Mouse (Mus musculus): ENCODE results near the gene Hspd1.

GRCm38 (mm10) chr1:55041691-55042090 lies 46.4 kb downstream of the Hspd1 start:
- TF ChIP-seq CTCF (IDR thresholded peaks at IDR 0.05; ENCODE audit: low read depth) (no peak), EP300 (optimal IDR thresholded peaks at IDR 0.05) (no peak)
